Mouse (Mus musculus): ENCODE measurements around the gene Tbc1d10c.

The Tbc1d10c gene

DNA sequence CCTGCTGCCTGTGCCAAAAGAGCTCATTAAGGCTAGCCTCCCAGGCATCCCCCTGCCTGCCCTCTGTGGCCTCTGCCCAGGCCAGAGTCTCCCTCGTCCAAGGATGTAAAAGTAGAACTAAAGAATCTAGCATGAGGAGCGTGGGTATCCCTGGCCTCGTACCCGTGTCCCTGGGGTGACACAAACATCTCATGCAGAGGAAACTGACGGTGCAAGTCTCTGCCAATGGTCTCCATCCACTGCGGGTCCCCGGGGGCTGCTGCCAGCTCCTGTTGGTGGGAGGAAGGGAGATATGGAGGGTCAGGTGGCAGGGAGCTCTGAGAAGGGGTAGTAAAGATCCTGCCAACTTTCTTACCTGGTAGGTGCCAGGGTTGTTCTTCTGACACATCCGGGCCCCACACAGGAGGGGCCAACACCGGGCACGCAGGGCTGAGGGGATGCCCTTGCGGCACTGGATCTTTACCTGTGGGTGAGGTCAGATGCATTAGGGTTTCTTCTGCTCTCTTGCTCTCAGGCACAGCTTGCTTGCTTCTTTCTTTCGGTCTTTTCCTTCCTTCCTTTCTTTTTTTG, 1.9 kb downstream of the Tbc1d10c start:
- DNase-seq = no peak

DNA sequence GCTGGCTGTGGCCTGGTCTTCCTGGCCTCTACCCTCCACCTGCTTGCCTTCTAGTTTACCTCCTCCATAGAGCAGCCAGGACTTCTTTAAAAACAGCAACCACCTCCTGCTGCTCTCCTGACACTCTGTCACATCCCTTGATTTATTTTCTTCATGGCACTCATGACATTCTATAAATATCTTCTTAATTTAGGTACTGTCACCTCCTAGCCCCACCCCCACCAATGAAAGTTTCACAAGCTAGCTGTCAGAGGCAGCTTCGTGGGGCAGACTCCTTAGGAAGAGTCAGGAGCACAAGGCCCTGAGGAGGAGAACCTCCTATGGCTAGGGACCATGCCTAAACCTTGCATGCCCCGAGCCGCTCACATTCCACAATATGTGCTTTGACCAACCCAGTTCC, 3.8 kb downstream of the Tbc1d10c start:
- no peak for DNase-seq

DNA sequence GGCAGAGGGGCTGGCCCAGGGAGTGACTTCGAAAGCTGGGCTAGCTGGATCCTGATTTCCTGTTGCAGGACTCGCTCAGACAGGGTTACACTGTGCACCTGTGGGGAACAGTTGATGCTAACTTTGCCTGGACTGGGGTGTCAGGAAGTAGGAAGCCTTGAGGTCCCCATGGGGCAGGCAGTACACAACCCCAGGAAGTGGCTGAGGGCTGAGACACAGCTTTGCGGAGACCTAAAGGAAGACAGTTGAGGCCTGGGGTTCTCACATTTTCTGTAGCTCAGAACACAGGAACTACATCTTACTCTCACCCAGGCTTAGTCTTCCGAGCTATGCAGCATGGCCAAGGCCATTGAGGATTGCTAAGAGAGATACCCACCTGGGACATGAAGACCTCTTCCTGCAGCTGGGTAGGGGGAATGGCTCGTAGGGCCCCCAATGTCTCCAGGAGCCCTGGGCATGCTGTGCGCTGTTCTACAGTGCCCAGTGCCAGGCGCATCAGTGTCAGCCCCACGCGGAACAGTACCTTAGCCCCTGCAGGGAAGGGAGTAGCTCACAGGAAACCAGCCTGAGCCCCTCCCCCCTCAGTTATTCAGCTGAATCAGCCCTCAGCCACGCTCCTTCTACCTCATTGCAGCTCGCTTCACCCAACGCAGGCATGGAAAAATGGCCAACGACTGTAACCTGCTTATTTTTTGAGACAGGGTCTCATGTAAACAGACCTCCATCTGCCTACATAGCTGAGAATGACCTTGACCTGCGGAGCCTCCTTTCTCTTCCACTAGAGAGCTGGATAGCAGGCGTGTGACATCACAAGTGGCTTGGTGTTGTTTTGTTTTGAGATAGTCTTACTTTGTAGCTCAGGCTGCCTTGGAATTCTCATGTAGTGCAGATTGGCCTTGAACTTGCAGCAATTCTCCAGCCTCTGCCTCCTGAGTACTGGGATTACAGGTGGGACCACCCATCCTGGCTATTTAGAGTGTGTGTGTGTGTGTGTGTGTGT, 5.8 kb downstream of the Tbc1d10c start:
- no peak for DNase-seq

DNA sequence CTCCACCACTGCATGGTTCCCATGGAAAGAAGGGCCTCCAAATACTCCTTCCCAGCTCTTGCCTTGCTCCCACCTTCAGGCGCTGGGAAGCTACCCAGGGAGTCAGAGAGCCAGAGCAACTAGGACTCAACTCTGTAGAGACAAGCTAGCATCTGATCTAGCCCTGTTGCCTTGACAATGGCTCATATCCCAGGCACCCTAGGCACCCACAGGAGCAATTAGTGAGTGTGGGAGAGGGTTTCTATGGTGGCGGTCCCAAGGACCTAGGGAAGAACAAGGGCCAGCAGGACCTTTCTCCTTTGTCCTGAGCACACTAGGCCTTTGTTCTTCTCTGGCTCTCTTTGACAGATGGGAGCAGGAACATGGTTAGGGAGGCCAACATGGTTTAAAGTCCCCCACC, 7.4 kb downstream of the Tbc1d10c start:
- DNase-seq = no peak

DNA sequence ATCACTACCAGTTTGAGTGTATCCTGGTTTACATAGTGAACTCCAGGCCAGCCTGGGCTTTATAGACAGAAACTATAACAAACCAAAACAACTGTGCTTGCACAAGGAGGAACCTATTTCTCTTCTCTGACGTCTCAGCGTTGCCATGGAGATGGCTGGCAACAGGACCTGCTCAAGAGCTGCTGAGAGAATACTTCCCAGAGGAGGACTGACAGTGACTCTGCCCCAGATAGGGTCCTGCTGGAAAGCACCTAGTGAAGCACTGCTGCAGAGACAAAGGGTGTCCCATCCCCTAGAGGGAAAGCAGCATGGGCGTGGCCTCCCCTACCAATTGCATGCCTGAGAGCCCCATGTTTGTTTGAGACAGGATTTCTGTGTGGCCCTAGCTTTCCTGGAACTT, 9.2 kb downstream of the Tbc1d10c start:
- peak; percentile 42 to 55 for DNase-seq

DNA sequence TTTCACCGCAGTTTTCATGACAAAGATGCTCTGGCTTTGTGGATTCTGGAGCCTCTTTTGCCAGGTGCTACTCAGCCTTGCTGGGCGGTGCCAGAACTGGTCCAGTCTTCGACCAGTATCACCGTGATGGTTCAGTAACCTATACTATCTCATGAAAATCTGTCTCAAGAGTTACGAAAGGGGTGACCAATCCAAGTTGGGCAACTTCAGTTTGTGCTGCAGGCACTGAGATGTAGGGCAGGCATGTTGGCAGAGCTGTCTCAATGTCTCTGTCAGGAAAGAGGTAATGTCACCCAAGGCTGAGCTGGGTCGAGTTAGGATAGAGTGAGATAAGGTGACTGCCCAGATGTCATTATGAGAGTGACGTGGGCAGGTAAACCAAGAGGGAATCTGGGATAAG, 10.7 kb downstream of the Tbc1d10c start:
- no peak for DNase-seq

DNA sequence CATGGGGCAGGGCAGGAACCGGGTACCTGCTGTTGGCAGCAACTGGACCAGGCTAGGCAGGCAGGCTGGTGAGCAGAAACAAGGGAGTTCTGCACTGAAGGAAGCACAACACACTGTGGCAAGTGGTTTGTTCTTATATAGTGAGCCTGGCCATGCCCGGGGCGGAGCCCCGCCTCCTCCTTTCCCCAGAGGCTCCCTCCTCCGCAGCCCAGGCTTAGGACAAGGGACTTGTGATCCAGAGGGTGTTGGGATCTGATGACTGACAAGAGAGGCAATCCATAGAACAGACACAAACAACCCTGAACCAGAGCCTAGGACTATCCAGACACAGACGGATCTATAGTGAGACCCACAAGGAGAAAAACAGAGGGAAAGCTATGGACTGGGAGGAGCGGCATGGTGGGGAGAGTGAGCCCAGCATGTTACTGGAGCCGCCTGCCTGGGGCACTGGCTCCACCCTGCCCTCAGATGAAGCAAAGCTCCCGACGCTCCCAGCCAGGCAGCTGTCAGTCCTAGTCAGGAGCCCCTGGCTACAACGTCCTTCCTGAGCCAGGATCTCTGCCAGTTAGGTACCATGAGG, 15.6 kb downstream of the Tbc1d10c start, which contains the start of gene Carns1:
Gene Carns1 (minus strand): TSS at position 112 of the 580 bp plus-strand sequence.
- no peak for DNase-seq

DNA sequence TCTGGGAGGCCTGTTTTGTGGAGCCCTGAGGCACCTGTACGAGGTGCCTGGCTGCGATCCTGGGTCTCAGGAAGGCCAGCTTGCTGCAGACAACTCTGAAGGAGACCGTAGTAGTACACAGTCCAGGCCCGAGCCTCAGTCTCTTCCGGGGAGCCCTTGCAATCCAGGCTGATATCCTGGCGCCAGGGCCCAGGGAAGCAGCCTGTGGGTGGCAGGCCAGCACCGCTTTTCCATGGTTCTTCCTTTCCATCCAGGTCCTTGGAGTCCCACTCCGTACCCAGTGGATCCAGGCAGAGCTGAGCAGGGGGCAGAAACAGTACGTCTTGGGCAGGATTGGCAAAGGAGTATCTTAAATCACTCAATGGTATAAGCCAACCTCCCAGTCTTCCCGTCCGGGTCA, 18.2 kb downstream of the Tbc1d10c start:
- no peak for DNase-seq

DNA sequence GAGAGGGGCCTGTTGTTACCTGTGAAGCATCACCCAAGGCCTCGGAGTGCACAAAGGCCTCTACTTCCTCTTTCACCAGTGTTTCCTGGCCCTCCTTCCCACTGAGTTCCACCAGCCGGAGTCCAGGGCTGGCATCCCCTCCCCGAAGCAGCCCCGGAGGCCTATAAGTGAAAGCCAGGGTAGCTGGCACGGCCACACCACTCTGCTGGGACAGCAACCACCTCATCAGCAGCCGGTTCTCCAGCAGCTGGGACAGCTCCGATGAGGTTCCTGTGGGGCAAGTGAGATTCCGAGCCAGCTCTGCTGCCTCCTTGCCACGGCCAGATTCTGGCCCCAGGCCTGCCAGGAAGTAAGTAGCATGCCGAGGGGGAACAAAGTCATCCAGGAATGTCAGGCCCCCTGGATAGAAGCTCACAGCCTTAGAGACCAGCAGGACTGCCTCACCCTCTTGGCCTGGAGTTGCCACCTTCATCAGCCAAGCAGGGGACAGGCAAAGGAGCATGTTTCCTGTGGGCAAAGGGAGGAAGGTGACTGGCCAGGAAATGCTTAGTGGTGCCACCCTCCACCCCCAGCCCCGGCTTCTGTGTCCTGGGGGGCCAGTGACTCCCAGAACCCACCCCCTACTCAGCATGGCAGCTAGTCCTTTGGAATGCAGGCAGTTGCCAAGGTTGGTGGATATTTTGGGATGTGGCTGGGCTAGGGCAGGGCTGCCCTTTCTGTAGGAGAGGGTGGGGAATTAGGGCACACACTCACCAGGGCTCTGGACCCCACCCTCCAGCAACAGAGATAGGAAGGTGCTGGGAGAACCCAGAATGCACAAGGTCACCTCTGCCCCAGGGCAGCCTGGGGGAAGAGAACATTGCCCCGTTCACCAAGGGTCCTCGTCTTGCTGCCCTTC, 19.4 kb downstream of the Tbc1d10c start:
- peak in 1 of 2 experiments; percentile 34 for DNase-seq

DNA sequence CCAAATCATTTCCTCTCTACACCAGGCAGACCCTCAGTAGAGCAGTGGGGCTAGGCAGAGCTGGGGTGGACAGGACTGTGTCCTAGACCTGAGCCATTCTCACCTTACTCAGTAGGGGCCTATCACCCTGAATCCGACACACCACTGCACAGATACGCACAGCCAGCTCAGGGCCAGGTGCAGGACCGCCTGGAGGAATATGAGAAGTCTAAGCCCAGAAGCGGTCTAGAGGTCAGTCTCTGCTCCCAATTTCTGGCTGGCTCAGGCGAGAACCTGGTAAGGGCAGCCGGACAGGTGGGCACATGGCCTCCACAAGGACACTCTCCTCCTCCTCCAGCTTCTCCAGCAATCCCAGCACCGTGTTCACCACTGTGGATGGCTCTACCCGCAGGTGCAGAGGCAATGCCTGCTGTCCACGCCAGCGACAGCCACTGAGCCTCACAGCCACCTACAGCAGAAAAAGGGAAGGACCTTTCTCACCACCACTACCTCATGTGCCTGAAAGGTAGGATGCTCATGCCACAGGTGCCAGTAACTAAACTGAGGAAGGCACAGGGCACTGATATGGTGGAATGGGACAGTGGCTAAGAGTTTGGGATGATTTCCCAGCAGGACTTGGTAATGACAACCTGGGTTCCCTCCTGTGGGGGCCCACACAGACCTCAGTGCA, 20.2 kb downstream of the Tbc1d10c start:
- DNase-seq = no peak

DNA sequence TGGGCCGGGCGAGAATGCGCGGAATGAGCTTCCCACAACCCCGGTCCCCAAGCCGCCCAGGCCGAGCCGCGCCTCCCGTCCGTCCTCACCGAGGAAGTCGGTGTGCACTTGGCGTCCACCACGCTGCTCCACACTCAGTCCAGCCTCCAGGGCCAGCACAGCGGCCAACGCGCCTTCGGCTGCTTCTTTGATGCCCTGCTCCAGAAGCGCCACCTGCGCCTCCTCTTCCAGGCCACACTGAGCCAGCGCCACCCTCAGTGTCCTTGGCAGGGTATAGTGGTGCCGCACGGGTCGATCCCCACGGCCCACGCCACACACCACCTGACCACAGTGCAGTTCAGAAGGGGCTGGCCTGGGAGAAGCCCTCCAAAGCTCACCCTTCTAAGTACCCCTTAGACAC, 21.3 kb downstream of the Tbc1d10c start:
- DNase-seq = peak in 1 of 2 experiments; percentile 28

DNA sequence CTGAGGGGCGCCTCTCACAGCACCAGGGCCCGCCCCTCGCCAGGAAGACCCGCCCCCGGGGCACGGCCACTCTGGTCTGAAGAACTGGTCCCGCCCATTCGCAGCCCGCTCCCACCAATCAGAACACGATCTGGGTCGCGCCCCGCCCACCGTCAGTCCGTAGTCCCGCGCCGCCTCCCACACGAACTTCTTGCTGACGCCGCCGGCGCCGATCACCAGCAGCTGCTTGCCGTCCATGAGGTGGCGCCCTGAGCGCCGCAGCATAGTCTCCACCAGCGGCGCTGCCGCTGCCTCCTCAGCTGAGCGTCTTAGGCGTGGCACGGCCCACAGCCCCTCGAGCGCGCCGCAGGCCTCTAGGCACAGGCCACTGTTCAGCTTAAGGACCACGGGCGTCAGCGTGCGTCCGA, 21.7 kb downstream of the Tbc1d10c start:
- DNase-seq = peak; percentile 99 to 100

DNA sequence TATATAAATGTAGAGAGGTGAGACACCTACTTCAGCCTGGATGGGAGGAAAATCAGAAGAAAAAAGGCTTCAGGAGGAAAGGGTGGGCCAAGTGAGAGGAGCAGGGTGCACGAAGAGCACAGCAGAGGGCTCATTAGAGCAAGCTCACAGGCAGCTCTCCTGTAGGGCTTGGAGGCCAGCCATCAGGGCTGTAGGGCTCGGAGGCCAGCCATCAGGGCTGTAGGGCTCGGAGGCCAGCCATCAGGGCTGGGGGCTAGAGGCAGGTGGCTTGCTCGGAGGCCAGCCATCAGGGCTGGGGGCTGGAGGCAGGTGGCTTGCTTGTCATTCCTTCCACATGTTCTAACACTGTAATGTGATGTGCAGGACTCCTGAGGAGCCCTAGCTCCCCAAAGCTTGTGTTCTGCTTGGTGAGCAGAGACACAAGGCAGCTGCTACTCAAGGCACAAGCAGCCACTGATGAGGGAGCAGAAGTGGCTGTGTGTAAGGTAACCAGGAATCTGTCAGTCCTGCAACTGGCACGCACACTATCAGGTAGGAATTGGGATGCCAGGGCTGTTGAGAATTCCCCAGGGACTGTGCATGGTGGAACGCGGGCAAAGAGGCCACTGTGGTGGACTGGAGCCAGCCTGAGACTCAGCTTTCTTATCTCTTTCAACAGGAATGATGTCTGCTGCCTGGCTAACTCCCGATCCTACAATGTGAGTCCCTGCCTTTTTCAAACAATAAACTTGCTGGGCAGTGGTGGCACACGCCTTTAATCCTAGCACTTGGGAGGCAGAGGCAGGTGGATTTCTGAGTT, 24.2 kb downstream of the Tbc1d10c start:
- DNase-seq = no peak

DNA sequence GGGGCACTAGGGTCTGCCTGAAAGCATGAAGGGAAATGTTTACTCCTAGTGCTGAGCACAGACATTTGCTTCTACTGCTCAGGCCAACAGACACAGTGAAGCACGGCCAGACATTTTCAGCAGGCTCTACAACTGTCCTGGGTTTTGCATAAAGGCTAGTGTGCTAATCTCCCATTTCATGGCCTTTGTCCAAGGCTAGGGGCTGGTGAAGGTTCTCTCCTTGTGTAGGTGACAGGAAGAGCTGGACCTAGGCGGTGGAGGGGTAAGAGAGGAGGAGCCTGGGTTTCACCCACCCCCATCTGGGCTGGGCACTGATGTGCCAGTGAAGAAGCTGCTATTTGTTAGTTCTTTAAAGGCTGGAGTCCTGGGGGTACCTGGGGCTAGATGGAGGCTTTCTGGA, 26.4 kb downstream of the Tbc1d10c start:
- no peak for DNase-seq

DNA sequence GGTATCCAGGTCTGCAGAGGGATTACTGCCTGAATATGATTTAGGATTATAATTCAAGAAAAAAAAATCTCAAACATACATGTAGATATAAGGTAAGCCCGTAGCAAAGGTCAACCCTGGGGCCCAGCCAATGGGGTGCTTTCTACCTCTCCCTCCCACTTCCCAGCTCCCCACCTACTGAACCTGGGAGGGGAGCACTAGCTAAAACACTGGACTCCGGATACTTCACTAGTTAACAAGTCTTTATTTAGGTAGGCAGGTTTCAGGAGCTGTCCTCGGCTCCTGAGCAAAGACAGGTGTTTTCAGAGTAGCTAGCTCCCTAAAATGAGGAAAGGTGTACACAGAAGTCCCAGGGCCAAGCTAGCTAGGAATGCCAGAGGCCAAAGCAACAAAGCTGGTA, 27.0 kb downstream of the Tbc1d10c start:
- DNase-seq = no peak

DNA sequence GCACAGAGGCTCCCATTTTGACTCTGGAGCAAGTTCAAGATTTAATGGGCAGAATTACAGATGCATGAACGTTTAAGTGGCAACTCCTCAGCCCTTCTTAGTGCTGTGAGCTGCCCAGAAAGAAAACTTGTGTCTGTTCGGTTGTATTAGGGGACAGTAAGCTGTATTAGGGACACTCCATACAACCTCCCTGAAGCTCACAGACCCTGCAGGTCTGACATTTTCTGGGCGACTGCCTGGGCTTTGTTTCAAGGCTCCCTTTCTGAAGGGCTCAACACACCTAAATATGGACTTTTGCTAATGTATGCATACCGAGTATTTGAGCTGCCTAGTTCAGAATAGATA, 27.6 kb downstream of the Tbc1d10c start:
- DNase-seq = no peak

DNA sequence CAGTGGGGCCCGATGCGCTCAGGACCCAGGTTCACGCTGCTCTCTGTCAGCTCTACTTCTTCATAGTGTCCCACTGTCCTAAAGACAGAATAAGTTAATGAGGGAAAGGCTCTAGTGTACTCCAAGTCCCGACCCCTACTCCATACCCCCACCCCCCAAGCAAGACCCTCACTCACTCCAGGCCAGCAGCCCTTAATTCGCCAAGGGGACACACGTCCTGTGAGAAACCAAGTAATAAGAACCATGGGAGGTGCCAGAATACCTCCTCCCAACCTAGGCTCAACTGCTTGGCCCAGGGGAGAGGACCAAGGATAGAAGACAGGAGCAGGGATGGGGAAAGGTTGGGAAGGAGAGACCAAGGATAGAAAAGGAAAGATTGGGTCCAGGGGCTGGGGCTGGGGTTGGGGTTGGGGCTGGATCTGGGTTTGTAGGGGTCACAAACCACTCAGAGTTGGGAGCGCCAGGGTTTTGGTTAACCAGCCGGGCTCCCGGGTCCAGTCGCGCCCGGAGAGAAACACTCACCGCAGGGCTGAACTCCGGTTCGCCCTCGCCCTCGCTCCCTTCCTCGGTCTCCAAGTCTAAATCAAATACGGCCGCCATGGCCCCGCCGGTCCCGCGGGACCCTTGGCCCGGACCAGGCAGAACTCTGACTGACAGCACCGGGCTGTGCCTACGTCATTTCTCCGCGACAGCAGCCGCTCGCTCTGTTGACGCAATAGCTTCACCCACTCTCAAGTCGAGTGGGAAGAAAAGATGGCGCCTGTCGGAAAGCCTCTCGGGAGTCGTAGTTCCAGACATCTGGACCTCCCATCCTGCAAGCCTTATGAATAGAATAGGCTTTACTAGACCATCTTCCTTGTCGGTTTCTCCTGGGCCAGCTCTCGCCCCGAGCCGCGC, 28.2 kb downstream of the Tbc1d10c start, which contains the start of gene Rps6kb2:
Gene Rps6kb2 (minus strand): TSS at position 709 of the 897 bp plus-strand sequence.
- peak; percentile 98 to 99 for DNase-seq

DNA sequence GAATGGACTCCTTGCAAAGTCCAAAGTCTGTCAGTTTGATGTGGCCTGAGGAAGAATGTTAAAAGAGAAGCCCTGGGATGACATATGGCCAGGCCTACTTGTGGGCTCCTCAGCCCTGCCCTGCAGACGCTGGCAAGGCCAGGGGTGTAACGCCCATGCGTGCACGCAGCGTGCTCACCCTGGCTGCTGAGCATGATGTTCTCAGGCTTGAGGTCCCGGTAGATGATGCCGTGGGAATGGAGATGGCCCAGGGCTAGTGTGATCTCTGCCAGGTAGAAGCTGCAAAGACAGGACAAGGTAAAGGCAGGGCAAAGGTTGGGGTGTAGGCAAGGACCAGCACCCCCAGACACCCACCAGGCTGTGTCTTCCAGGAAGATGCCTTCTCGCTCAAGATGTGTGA, 32.0 kb downstream of the Tbc1d10c start:
- DNase-seq = no peak

DNA sequence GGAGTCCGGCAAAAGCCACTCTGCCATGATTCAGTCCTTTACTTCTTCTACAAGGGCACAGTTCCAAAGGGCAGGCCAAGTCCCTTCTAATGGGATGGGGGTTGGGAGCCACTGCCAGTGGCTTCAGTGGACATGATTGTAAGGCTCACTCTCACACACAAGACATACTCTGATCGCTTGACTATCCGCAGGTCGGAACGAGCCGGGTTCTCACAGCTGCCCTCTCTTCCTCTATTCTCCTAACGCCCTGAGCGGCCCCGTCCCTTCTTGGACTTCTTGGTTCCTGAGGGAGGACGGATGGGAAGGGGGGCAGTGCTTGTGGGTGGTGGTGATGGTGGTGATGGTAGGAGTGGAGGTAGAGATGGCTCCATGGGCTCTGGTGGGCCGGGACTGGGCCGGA, 34.3 kb downstream of the Tbc1d10c start:
- no peak for DNase-seq

DNA sequence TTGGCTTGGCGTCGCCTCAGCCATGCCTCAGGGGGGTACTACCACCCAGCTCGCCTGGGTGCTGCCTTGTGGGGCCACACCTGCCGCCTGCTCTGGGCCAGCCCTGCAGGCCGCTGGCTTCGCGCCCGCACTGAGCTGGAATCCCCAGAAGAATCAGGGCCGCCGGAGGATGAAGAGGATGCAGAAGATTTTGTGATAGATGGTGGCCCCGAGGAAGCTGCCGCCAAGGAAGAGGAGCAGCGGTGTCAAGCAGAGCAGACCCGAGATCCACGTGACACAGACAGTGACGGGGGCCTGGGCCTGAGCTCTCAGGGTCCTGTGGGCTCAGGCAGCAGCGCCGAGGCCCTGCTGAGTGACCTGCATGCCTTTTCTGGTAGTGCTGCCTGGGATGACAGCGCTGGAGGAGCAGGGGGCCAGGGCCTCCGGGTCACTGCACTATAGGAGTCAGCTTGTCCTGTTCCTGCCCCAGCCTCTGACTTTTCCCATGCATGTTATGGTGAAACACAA, 35.0 kb downstream of the Tbc1d10c start:
- DNase-seq = no peak
